Comparison of ENCODE assay signal across 9 mouse cellular contexts in the genomic region with DNA sequence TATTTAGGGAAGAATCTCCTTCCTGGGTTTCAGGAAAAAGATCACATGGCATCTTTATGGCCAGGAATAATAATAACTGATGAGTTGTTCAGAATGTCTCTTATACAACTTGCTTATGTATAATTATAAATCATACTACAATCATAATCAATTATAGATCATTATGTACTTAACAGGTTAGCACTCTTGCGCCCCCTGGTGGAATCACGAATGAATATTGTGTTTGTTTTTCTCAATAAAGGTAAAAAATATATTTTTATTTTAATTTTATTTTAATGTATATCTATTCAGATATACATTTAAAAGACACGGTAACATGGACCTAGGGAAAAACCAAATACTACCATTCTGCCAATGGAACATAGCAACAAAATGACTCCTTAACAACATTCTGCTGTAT.
DNase-seq lines count a peak whose midpoint lies in the region; ATAC-seq lines count a peak whose summit lies in the region.
"Had no signal": no experiment of that assay in that cellular context is flagged by ENCODE, and none has a peak within 500 bp of the region (broad histone marks: within the 10 kb centered on the region; RNA-seq: fewer than 3 reads in every experiment).

No protein-coding gene starts in this region.

- H3K4me2 ChIP-seq in hindbrain, embryonic 11.5 days (replicated peaks; ENCODE audit: low read depth, low read length), result no peak overlapping the region
- H3K4me2 ChIP-seq in embryonic facial prominence, embryonic 14.5 days (ENCODE audit: low read depth, low read length), result no peak overlapping the region
- H3K4me2 ChIP-seq: midbrain, embryonic 12.5 days had no signal

- H3K4me3 ChIP-seq in hindbrain, embryonic 11.5 days (ENCODE audit: low read depth, low read length), result no peak overlapping the region
- H3K4me3 ChIP-seq in hindbrain, embryonic 10.5 days, result no peak overlapping the region
- no peak overlapping the region for H3K4me3 ChIP-seq in embryonic facial prominence, embryonic 14.5 days (ENCODE audit: low read depth, low read length)
- H3K4me3 ChIP-seq: midbrain, embryonic 12.5 days had no signal

- H3K36me3 ChIP-seq in hindbrain, embryonic 11.5 days (ENCODE audit: control insufficient read depth, insufficient read depth, low read length), result no peaks in the 10 kb centered on the region
- no peaks in the 10 kb centered on the region for H3K36me3 ChIP-seq in hindbrain, embryonic 10.5 days
- H3K36me3 ChIP-seq in embryonic facial prominence, embryonic 14.5 days (ENCODE audit: control insufficient read depth, insufficient read depth, low read length), result no peaks in the 10 kb centered on the region
- H3K36me3 ChIP-seq: midbrain, embryonic 12.5 days had no signal

- no peak for ATAC-seq in hindbrain, embryonic 11.5 days (ENCODE audit: low FRiP score)
- ATAC-seq in embryonic facial prominence, embryonic 14.5 days (ENCODE audit: low read depth), result no peak

- H3K27ac ChIP-seq in hindbrain, embryonic 11.5 days (ENCODE audit: low read depth, low read length), result no peak overlapping the region
- no peak overlapping the region for H3K27ac ChIP-seq in hindbrain, embryonic 10.5 days
- H3K27ac ChIP-seq in embryonic facial prominence, embryonic 14.5 days (replicated peaks; ENCODE audit: low read depth, low read length), result no peak overlapping the region
- H3K27ac ChIP-seq: midbrain, embryonic 12.5 days had no signal

- no peaks in the 10 kb centered on the region for H3K9me3 ChIP-seq in hindbrain, embryonic 11.5 days (ENCODE audit: control insufficient read depth, low read length)
- no peaks in the 10 kb centered on the region for H3K9me3 ChIP-seq in hindbrain, embryonic 10.5 days
- no peaks in the 10 kb centered on the region for H3K9me3 ChIP-seq in embryonic facial prominence, embryonic 14.5 days (ENCODE audit: control insufficient read depth, low read length)
- H3K9me3 ChIP-seq: midbrain, embryonic 12.5 days had no signal

- H3K9ac ChIP-seq in hindbrain, embryonic 11.5 days (ENCODE audit: low read depth, low read length), result no peak overlapping the region
- H3K9ac ChIP-seq in embryonic facial prominence, embryonic 14.5 days (ENCODE audit: low read depth, low read length), result no peak overlapping the region
- H3K9ac ChIP-seq: midbrain, embryonic 12.5 days had no signal

- no peaks in the 10 kb centered on the region for H3K27me3 ChIP-seq in hindbrain, embryonic 11.5 days (ENCODE audit: control insufficient read depth, insufficient read depth, low read length)
- H3K27me3 ChIP-seq in hindbrain, embryonic 10.5 days (ENCODE audit: insufficient read depth, poor library complexity, severe bottlenecking), result no peaks in the 10 kb centered on the region
- H3K27me3 ChIP-seq in embryonic facial prominence, embryonic 14.5 days (replicated peaks; ENCODE audit: control insufficient read depth, insufficient read depth, low read length), result no peaks in the 10 kb centered on the region
- H3K27me3 ChIP-seq: midbrain, embryonic 12.5 days had no signal

- WGBS in hindbrain, embryonic 11.5 days, result 27% methylated on average over 3 of the region's 3 CpGs
- WGBS in hindbrain, embryonic 10.5 days, result 26% methylated on average over 3 of the region's 3 CpGs
- WGBS in embryonic facial prominence, embryonic 14.5 days, result 24% methylated on average over 3 of the region's 3 CpGs

- H3K4me1 ChIP-seq in hindbrain, embryonic 11.5 days (replicated peaks; ENCODE audit: control insufficient read depth, insufficient read depth, low read length), result no peaks in the 10 kb centered on the region
- peaks cover 7% of the 10 kb centered on the region; the same call in 1 of the 2 replicates for H3K4me1 ChIP-seq in hindbrain, embryonic 10.5 days (replicated peaks)
- H3K4me1 ChIP-seq in embryonic facial prominence, embryonic 14.5 days (ENCODE audit: control insufficient read depth, insufficient read depth, low read length), result no peaks in the 10 kb centered on the region

- DNase-seq in hindbrain, embryonic 11.5 days (ENCODE audit: low spot score), result peak; percentile 50
- no peak for DNase-seq in hindbrain, embryonic 10.5 days (ENCODE audit: low spot score)
- DNase-seq in urinary bladder, postnatal 25 days (ENCODE audit: low spot score), result peak; percentile 45
- DNase-seq in urinary bladder, adult 2 months (ENCODE audit: low spot score), result no peak
- DNase-seq in embryonic facial prominence, embryonic 14.5 days (ENCODE audit: low spot score), result peak; percentile 55
- DNase-seq in thymus, postnatal 14 days, result peak; percentile 17
- no peak for DNase-seq in frontal cortex, postnatal 14 days (ENCODE audit: low spot score in 2 of 2)
- DNase-seq in T-cell, adult 2 months (ENCODE audit: low spot score), result no peak

Comparison
In these comparisons a context has a peak if more than half of its experiments do, and no peak if none do; other contexts are left out.
1. DNase-seq: peak in hindbrain, embryonic 11.5 days (single experiment), urinary bladder, postnatal 25 days (single experiment), embryonic facial prominence, embryonic 14.5 days (single experiment) and thymus, postnatal 14 days (single experiment); none in hindbrain, embryonic 10.5 days (single experiment), urinary bladder, adult 2 months (single experiment), frontal cortex, postnatal 14 days (0 of 2) and T-cell, adult 2 months (single experiment).